Mouse (Mus musculus): ENCODE data around the gene Cldn7. TPM values are rescaled to one million over a fixed set of nuclear protein-coding genes. Genes with fewer than 3 reads are reported as not detected.

Gene Cldn7
- polyA plus RNA-seq, 1 experiment from 2014 or later: 461 TPM

- Histone ChIP-seq H3K4me3 (ENCODE audit: low read depth, low read length) (no peak overlapping the region), H3K9me3 (ENCODE audit: control insufficient read depth, low read length) (no peaks in the 10 kb centered on the region), H3K9ac (ENCODE audit: low read length) (no peak overlapping the region), H3K27ac (ENCODE audit: low read depth) (peak overlapping the region; percentile 67), H3K36me3 (ENCODE audit: control insufficient read depth, insufficient read depth, low read length) (peaks cover 67% of the 10 kb centered on the region), H3K4me2 (ENCODE audit: low read length) (no peak overlapping the region), H3K4me1 (replicated peaks; ENCODE audit: control insufficient read depth, insufficient read depth, low read length) (peaks cover 5% of the 10 kb centered on the region; the same call in 1 of the 2 replicates), H3K27me3 (replicated peaks; ENCODE audit: control insufficient read depth, insufficient read depth, low read length) (peaks cover 21% of the 10 kb centered on the region)
- 73% methylated on average over 6 of the region's 6 CpGs for WGBS
- DNase-seq (ENCODE audit: low spot score): no peak
- no peak for ATAC-seq (replicated peaks; ENCODE audit: low FRiP score, low TSS enrichment, low read depth)
These were observed 5.6 kb downstream of the Cldn7 start for GRCm38 (mm10) chr11:69970222-69970621.

GRCm38 (mm10) chr11:69970775-69971174, 6.2 kb downstream of the Cldn7 start:
- H3K27ac ChIP-seq (ENCODE audit: low read depth): no peak overlapping the region
- H3K4me2 ChIP-seq (ENCODE audit: low read length): no peak overlapping the region
- no peak overlapping the region for H3K9ac ChIP-seq (ENCODE audit: low read length)
- peaks cover 5% of the 10 kb centered on the region; the same call in 1 of the 2 replicates for H3K4me1 ChIP-seq (replicated peaks; ENCODE audit: control insufficient read depth, insufficient read depth, low read length)
- no peaks in the 10 kb centered on the region for H3K9me3 ChIP-seq (ENCODE audit: control insufficient read depth, low read length)
- WGBS: 71% methylated on average over 3 of the region's 3 CpGs
- H3K27me3 ChIP-seq (replicated peaks; ENCODE audit: control insufficient read depth, insufficient read depth, low read length): peaks cover 15% of the 10 kb centered on the region
- DNase-seq (ENCODE audit: low spot score) (no peak), ATAC-seq (replicated peaks; ENCODE audit: low FRiP score, low TSS enrichment, low read depth) (no peak)
- no peak overlapping the region for H3K4me3 ChIP-seq (ENCODE audit: low read depth, low read length)
- peaks cover 73% of the 10 kb centered on the region for H3K36me3 ChIP-seq (ENCODE audit: control insufficient read depth, insufficient read depth, low read length)

- Histone ChIP-seq H3K36me3 (ENCODE audit: control insufficient read depth, insufficient read depth, low read length) (peaks cover 79% of the 10 kb centered on the region), H3K27me3 (replicated peaks; ENCODE audit: control insufficient read depth, insufficient read depth, low read length) (no peaks in the 10 kb centered on the region), H3K4me2 (ENCODE audit: low read length) (no peak overlapping the region), H3K4me1 (replicated peaks; ENCODE audit: control insufficient read depth, insufficient read depth, low read length) (peaks cover 8% of the 10 kb centered on the region; the same call in 1 of the 2 replicates), H3K9me3 (ENCODE audit: control insufficient read depth, low read length) (no peaks in the 10 kb centered on the region), H3K9ac (ENCODE audit: low read length) (no peak overlapping the region), H3K4me3 (ENCODE audit: low read depth, low read length) (no peak overlapping the region), H3K27ac (ENCODE audit: low read depth) (no peak overlapping the region)
- DNase-seq (ENCODE audit: low spot score) (no peak), ATAC-seq (replicated peaks; ENCODE audit: low FRiP score, low TSS enrichment, low read depth) (no peak)
- WGBS: 93% methylated on average over 2 of the region's 2 CpGs
These were observed 10.3 kb downstream of the Cldn7 start for GRCm38 (mm10) chr11:69974907-69975306.

GRCm38 (mm10) chr11:69976271-69976670, 11.7 kb downstream of the Cldn7 start:
- Histone ChIP-seq H3K9me3 (ENCODE audit: control insufficient read depth, low read length) (no peaks in the 10 kb centered on the region), H3K4me3 (ENCODE audit: low read depth, low read length) (no peak overlapping the region), H3K36me3 (ENCODE audit: control insufficient read depth, insufficient read depth, low read length) (peaks cover 70% of the 10 kb centered on the region), H3K9ac (ENCODE audit: low read length) (no peak overlapping the region), H3K27me3 (replicated peaks; ENCODE audit: control insufficient read depth, insufficient read depth, low read length) (no peaks in the 10 kb centered on the region), H3K27ac (ENCODE audit: low read depth) (no peak overlapping the region), H3K4me2 (ENCODE audit: low read length) (no peak overlapping the region), H3K4me1 (replicated peaks; ENCODE audit: control insufficient read depth, insufficient read depth, low read length) (peaks cover 8% of the 10 kb centered on the region; the same call in 1 of the 2 replicates)
- DNase-seq (ENCODE audit: low spot score): no peak
- WGBS: 82% methylated on average over 4 of the region's 4 CpGs
- ATAC-seq (replicated peaks; ENCODE audit: low FRiP score, low TSS enrichment, low read depth): no peak

- 1% methylated on average over 16 of the region's 16 CpGs for WGBS
- Histone ChIP-seq H3K4me2 (ENCODE audit: low read length) (peak overlapping the region; percentile 89), H3K4me3 (ENCODE audit: low read depth, low read length) (peak overlapping the region; percentile 99), H3K9me3 (ENCODE audit: control insufficient read depth, low read length) (no peaks in the 10 kb centered on the region), H3K27me3 (replicated peaks; ENCODE audit: control insufficient read depth, insufficient read depth, low read length) (no peaks in the 10 kb centered on the region), H3K4me1 (replicated peaks; ENCODE audit: control insufficient read depth, insufficient read depth, low read length) (peaks cover 24% of the 10 kb centered on the region), H3K27ac (ENCODE audit: low read depth) (peak overlapping the region; percentile 98; the same call in 1 of the 2 replicates), H3K36me3 (ENCODE audit: control insufficient read depth, insufficient read depth, low read length) (peaks cover 51% of the 10 kb centered on the region), H3K9ac (ENCODE audit: low read length) (peak overlapping the region; percentile 73)
- ATAC-seq (replicated peaks; ENCODE audit: low FRiP score, low TSS enrichment, low read depth) (no peak), DNase-seq (ENCODE audit: low spot score) (no peak)
These were observed 15.2 kb downstream of the Cldn7 start for GRCm38 (mm10) chr11:69979827-69980195.

- WGBS: under 1% methylated on average over 41 of the region's 60 CpGs
- ATAC-seq (replicated peaks; ENCODE audit: low FRiP score, low TSS enrichment, low read depth) (peak; percentile 92), DNase-seq (ENCODE audit: low spot score) (peak; percentile 100)
- Histone ChIP-seq H3K4me3 (ENCODE audit: low read depth, low read length) (peak overlapping the region; percentile 99), H3K9me3 (ENCODE audit: control insufficient read depth, low read length) (no peaks in the 10 kb centered on the region), H3K27ac (ENCODE audit: low read depth) (peak overlapping the region; percentile 98), H3K36me3 (ENCODE audit: control insufficient read depth, insufficient read depth, low read length) (peaks cover 51% of the 10 kb centered on the region), H3K4me2 (ENCODE audit: low read length) (peak overlapping the region; percentile 89), H3K9ac (ENCODE audit: low read length) (peak overlapping the region; percentile 95), H3K27me3 (replicated peaks; ENCODE audit: control insufficient read depth, insufficient read depth, low read length) (no peaks in the 10 kb centered on the region), H3K4me1 (replicated peaks; ENCODE audit: control insufficient read depth, insufficient read depth, low read length) (peaks cover 24% of the 10 kb centered on the region)
These were observed 15.9 kb downstream of the Cldn7 start for GRCm38 (mm10) chr11:69980196-69981140.

- H3K27ac ChIP-seq (ENCODE audit: low read depth): peak within 1 kb of the TSS; percentile 98
- 1% methylated on average over 40 of the region's 43 CpGs for WGBS
- no peaks in the 10 kb centered on the region for H3K9me3 ChIP-seq (ENCODE audit: control insufficient read depth, low read length)
- H3K27me3 ChIP-seq (replicated peaks; ENCODE audit: control insufficient read depth, insufficient read depth, low read length): no peaks in the 10 kb centered on the region
- ATAC-seq (replicated peaks; ENCODE audit: low FRiP score, low TSS enrichment, low read depth): peak; percentile 56
- DNase-seq (ENCODE audit: low spot score): no peak
- peak within 1 kb of the TSS; percentile 95 for H3K9ac ChIP-seq (ENCODE audit: low read length)
- peaks cover 49% of the 10 kb centered on the region for H3K36me3 ChIP-seq (ENCODE audit: control insufficient read depth, insufficient read depth, low read length)
- peak within 1 kb of the TSS; percentile 98 for H3K4me2 ChIP-seq (ENCODE audit: low read length)
- H3K4me3 ChIP-seq (ENCODE audit: low read depth, low read length): peak within 1 kb of the TSS; percentile 99
- peaks cover 24% of the 10 kb centered on the region for H3K4me1 ChIP-seq (replicated peaks; ENCODE audit: control insufficient read depth, insufficient read depth, low read length)
These were observed 16.7 kb downstream of the Cldn7 start, which contains the start of gene Ctdnep1 for GRCm38 (mm10) chr11:69981141-69981762. Gene Ctdnep1, plus strand, starts transcription at chr11:69981156.

GRCm38 (mm10) chr11:69982225-69982624, 17.6 kb downstream of the Cldn7 start, which contains the start of gene Elp5:
Gene Elp5, minus strand, starts transcription at chr11:69982517.
- DNase-seq (ENCODE audit: low spot score) (no peak), ATAC-seq (replicated peaks; ENCODE audit: low FRiP score, low TSS enrichment, low read depth) (no peak)
- H3K27ac ChIP-seq (ENCODE audit: low read depth): peak within 1 kb of the TSS; percentile 98
- H3K9ac ChIP-seq (ENCODE audit: low read length): peak within 1 kb of the TSS; percentile 95
- H3K9me3 ChIP-seq (ENCODE audit: control insufficient read depth, low read length): no peaks in the 10 kb centered on the region
- H3K27me3 ChIP-seq (replicated peaks; ENCODE audit: control insufficient read depth, insufficient read depth, low read length): no peaks in the 10 kb centered on the region
- H3K4me1 ChIP-seq (replicated peaks; ENCODE audit: control insufficient read depth, insufficient read depth, low read length): peaks cover 24% of the 10 kb centered on the region
- 49% methylated on average over 8 of the region's 8 CpGs for WGBS
- peak within 1 kb of the TSS; percentile 98 for H3K4me2 ChIP-seq (ENCODE audit: low read length)
- H3K36me3 ChIP-seq (ENCODE audit: control insufficient read depth, insufficient read depth, low read length): peaks cover 52% of the 10 kb centered on the region
- peak within 1 kb of the TSS; percentile 99 for H3K4me3 ChIP-seq (ENCODE audit: low read depth, low read length)
